Comparison of ENCODE assay signal across 16 mouse cellular contexts in the genomic region with DNA sequence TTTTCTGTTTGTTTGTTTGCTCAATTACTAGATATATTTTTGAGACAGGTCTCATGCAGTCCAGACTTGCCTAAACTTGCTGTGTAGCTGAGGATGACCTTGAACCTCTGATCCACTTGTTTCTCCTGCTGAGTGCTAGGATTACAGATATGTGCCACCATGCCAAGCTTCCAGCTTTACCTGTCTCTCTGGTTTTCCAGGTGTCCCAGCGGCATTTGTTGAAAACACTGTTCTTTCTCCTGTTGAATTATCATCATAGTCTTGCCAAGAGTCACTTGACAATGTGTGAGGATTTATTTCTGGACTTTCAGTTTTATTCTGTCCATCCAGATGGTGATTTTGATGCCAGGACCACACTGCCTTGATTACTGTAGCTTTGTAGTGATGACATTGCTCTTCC. TPM values are rescaled to one million over a fixed set of nuclear protein-coding genes. Genes with fewer than 3 reads are reported as not detected.
DNase-seq lines count a peak whose midpoint lies in the region.
"Had no signal": no experiment of that assay in that cellular context is flagged by ENCODE, and none has a peak within 500 bp of the region (broad histone marks: within the 10 kb centered on the region; RNA-seq: fewer than 3 reads in every experiment).

No protein-coding gene starts in this region.

- DNase-seq in fat pad, adult 2 months (ENCODE audit: extremely low read depth, low read depth, low spot score) = peak; percentile 70
- peak; percentile 66 for DNase-seq in gonadal fat pad, adult 2 months (ENCODE audit: low read depth)
- no peak for DNase-seq in c-Kit-positive CD71-positive TER-119-positive erythroid progenitor cells, embryonic 14.5 days (ENCODE audit: low spot score)
- DNase-seq in urinary bladder, postnatal 10 days (ENCODE audit: low spot score) = no peak
- DNase-seq: adrenal gland, adult 2 months; adrenal gland, adult 8-10 months; adrenal gland, postnatal 10 days; adrenal gland, postnatal 14 days; adrenal gland, postnatal 25 days; adrenal gland, postnatal 36 days; B cell, adult 2 months; cerebellum, adult 11 months; cerebellum, adult 11-12 months; cerebellum, adult 18-20 months; cerebellum, adult 2 months had no signal

RNA-seq across cellular contexts. Expression of a gene that starts 6.3 kb away (rescaled TPM):
- 136 and 141 TPM in 2 replicates for polyA plus RNA-seq in gonadal fat pad, adult 2 months (2012; rRNA removed)
- polyA plus RNA-seq: G1E had no signal

Comparison
In these comparisons a context has a peak if more than half of its experiments do, and no peak if none do; other contexts are left out.
1. DNase-seq: peak in fat pad, adult 2 months (single experiment) and gonadal fat pad, adult 2 months (single experiment); none in c-Kit-positive CD71-positive TER-119-positive erythroid progenitor cells, embryonic 14.5 days (single experiment) and urinary bladder, postnatal 10 days (single experiment).